Mouse (Mus musculus) erythroblast, embryonic 14.5 days (primary cell): ENCODE data around the gene Cd37. TPM values are rescaled to one million over a fixed set of nuclear protein-coding genes. Genes with fewer than 3 reads are reported as not detected.
A peak's percentile ranks its signal among the peaks of the same experiment; 100 is the strongest.

Experiments
- H3K27me3 ChIP-seq: 2 replicates; pipeline ENCODE4 v1.6.1; 2012; ENCODE audit warnings: inconsistent platforms; ENCODE audit not compliant: control insufficient read depth
- H3K36me3 ChIP-seq: 2 replicates; pipeline ENCODE4 v1.6.1; 2012; ENCODE audit warnings: mild to moderate bottlenecking, inconsistent platforms; ENCODE audit not compliant: control insufficient read depth
- H3K4me1 ChIP-seq: 2 replicates; pipeline ENCODE4 v1.6.1; 2012; ENCODE audit warnings: inconsistent platforms; ENCODE audit not compliant: control insufficient read depth
- H3K4me3 ChIP-seq: replicated peaks from 2 replicates; pipeline ENCODE3; 2012; ENCODE audit warnings: moderate library complexity, mild to moderate bottlenecking, inconsistent platforms
- H3K9me3 ChIP-seq: 2 replicates; pipeline ENCODE4 v1.6.1; 2012; ENCODE audit warnings: low read length, inconsistent platforms, mixed read lengths; ENCODE audit not compliant: control insufficient read depth
- GATA1 ChIP-seq: IDR thresholded peaks from 2 replicates; pipeline ENCODE4 v1.6.1; 2012; ENCODE audit warnings: low read length, inconsistent platforms, mixed read lengths
- TAL1 ChIP-seq: IDR thresholded peaks from 3 replicates; pipeline ENCODE4 v1.6.1; 2012; ENCODE audit warnings: low read length, inconsistent platforms, mixed read lengths
- polyA plus RNA-seq: library from polyadenylated mRNA; stranded (reverse); fragments of >175 nt; gene quantifications from 2 replicates; pipeline ENCODE4 v1.2.3, GENCODE M21; 2012

Gene Cd37
- polyA plus RNA-seq, 1 experiment = 0.70 TPM

GRCm38 (mm10) chr7:45237747-45238699, 892 bp downstream of the Cd37 start:
- Histone ChIP-seq H3K27me3 (peaks cover 21% of the 10 kb centered on the region), H3K4me1 (peaks cover 48% of the 10 kb centered on the region), H3K4me3 (peak overlapping the region; percentile 61), H3K36me3 (no peaks in the 10 kb centered on the region), H3K9me3 (no peaks in the 10 kb centered on the region)
- TF ChIP-seq GATA1 = no peak
- TF ChIP-seq TAL1 = no peak

- H3K27me3 ChIP-seq = peaks cover 15% of the 10 kb centered on the region
- H3K36me3 ChIP-seq = no peaks in the 10 kb centered on the region
- peaks cover 50% of the 10 kb centered on the region for H3K4me1 ChIP-seq
- H3K4me3 ChIP-seq = no peak overlapping the region
- H3K9me3 ChIP-seq = no peaks in the 10 kb centered on the region
- TF ChIP-seq TAL1 = no peak
These were observed 3.2 kb downstream of the Cd37 start for GRCm38 (mm10) chr7:45235656-45236180.

- Histone ChIP-seq H3K4me3 (peak overlapping the region; percentile 8), H3K27me3 (peaks cover 12% of the 10 kb centered on the region; the same call in 1 of the 2 replicates), H3K9me3 (no peaks in the 10 kb centered on the region), H3K4me1 (peaks cover 48% of the 10 kb centered on the region), H3K36me3 (no peaks in the 10 kb centered on the region)
- TF ChIP-seq TAL1 (no peak), GATA1 (no peak)
These were observed 3.9 kb downstream of the Cd37 start for GRCm38 (mm10) chr7:45234922-45235571.

- H3K36me3 ChIP-seq = no peaks in the 10 kb centered on the region
These were observed 4.5 kb downstream of the Cd37 start for GRCm38 (mm10) chr7:45234333-45234841.

GRCm38 (mm10) chr7:45233580-45234332, 5.2 kb downstream of the Cd37 start:
- Histone ChIP-seq H3K27me3 (peaks cover 12% of the 10 kb centered on the region; the same call in 1 of the 2 replicates), H3K36me3 (no peaks in the 10 kb centered on the region), H3K4me3 (no peak overlapping the region), H3K9me3 (no peaks in the 10 kb centered on the region), H3K4me1 (peaks cover 41% of the 10 kb centered on the region)
- no peak for TF ChIP-seq TAL1
- no peak for TF ChIP-seq GATA1

More at GRCm38 (mm10) chr7:45234333-45234841, 4.5 kb downstream of the Cd37 start:
- H3K4me3 ChIP-seq = no peak overlapping the region
- H3K4me1 ChIP-seq = peaks cover 48% of the 10 kb centered on the region
- no peaks in the 10 kb centered on the region for H3K9me3 ChIP-seq
- H3K27me3 ChIP-seq = peaks cover 12% of the 10 kb centered on the region; the same call in 1 of the 2 replicates
- TF ChIP-seq TAL1 = no peak
- no peak for TF ChIP-seq GATA1

DNA sequence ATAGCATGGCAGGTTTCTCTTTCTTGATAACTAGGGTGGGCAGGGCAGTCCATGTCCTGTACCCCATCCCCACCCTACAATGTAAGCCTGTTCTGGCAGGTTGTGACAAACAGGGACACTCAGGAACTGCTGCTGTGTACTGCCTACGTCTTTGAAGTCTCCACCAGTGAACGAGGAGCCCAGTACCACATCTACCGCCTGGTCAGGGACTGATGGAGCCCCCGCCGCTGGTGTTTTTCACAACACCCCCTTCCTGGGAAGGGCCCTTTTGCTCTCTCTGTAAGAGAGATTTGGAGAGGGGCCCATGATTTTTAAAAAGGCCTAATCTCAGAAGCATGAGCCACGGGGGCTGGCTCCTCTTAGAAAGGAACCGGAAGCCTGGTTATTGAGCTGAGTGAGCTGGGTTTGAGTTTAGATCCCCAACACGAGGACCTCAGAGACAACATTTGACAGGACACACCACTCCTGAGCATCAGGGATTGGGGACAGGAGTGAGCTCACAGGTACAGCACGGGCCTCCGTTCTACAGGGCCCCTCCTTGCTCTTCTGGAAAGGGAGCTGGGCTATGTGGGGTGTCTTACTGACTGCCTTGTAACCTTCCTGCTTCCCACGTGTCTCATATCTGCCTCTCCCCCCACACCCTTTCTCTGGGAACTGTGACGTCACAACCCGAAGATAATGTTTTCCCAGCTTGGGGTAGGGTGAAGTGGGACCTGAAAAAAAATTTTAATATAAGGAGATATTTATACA, 6.0 kb downstream of the Cd37 start:
- Histone ChIP-seq H3K9me3 (no peaks in the 10 kb centered on the region), H3K4me3 (no peak overlapping the region), H3K36me3 (no peaks in the 10 kb centered on the region; the same call in 1 of the 2 replicates), H3K4me1 (peaks cover 33% of the 10 kb centered on the region), H3K27me3 (peaks cover 12% of the 10 kb centered on the region; the same call in 1 of the 2 replicates)
- TF ChIP-seq GATA1 (no peak), TAL1 (no peak)

DNA sequence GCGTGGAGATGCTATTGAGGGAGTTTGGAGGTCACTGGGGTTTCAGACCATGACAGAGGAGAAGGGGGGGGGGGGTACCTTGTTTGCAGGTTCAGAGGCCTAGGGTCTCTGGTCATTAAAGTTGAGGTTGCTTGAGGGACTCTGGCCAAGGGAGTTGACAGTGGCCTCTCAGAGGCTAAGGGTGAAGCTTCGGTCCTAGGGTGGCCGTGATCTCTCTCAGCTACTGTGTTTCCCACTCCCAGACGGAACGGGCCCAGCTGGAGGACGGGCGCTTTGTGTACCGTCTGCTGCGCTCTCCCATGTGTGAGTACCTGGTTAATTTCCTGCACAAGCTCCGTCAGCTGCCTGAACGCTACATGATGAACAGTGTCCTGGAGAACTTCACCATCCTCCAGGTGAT, 7.0 kb downstream of the Cd37 start:
- H3K9me3 ChIP-seq = no peaks in the 10 kb centered on the region
- H3K4me1 ChIP-seq = peaks cover 30% of the 10 kb centered on the region
- no peaks in the 10 kb centered on the region; the same call in 1 of the 2 replicates for H3K36me3 ChIP-seq
- peaks cover 12% of the 10 kb centered on the region; the same call in 1 of the 2 replicates for H3K27me3 ChIP-seq
- H3K4me3 ChIP-seq = no peak overlapping the region
- TF ChIP-seq GATA1 = no peak
- TF ChIP-seq TAL1 = no peak

DNA sequence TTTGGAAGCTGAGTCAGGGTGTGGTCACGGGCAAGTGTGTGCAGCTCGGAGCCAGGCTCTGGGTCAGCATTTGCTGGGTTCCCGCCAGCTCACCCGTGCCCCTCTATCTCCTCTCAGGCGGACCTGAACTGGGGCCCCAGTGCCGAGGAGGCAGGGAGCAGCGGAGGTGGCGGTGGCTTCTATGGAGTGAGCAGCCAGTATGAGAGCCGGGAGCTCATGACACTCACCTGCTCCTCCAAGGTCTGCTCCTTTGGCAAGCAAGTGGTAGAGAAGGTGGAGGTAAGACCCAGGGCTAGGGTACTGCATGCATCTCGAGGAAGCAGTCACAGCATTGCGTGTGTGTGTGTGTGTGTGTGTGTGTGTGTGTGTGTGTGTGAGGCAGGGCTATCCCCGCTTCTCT, 7.7 kb downstream of the Cd37 start:
- Histone ChIP-seq H3K4me3 (no peak overlapping the region), H3K9me3 (no peaks in the 10 kb centered on the region), H3K27me3 (peaks cover 12% of the 10 kb centered on the region; the same call in 1 of the 2 replicates), H3K36me3 (no peaks in the 10 kb centered on the region; the same call in 1 of the 2 replicates), H3K4me1 (peaks cover 30% of the 10 kb centered on the region)
- TF ChIP-seq GATA1 = no peak
- TF ChIP-seq TAL1 = no peak
